Mouse (Mus musculus) layer of hippocampus, postnatal 14 days (tissue): ENCODE data around the gene Col20a1. TPM values are rescaled to one million over a fixed set of nuclear protein-coding genes. Genes with fewer than 3 reads are reported as not detected.
A peak's percentile ranks its signal among the peaks of the same experiment; 100 is the strongest.

Source experiments
- DNase-seq, 2 experiments: peaks; one replicate each; pipeline ENCODE4 v3.0.0; 2021 to 2022; ENCODE audit warnings: low spot score in 2 of 2, mixed read lengths in 1 of 2
- total RNA-seq, 2 experiments: library from RNA; stranded (reverse); gene quantifications; 2 replicates each; pipeline ENCODE4 v1.2.3; 2021

Col20a1 gene
- total RNA-seq, 2 experiments from 2014 or later: 1.5 to 2.6 TPM

DNA sequence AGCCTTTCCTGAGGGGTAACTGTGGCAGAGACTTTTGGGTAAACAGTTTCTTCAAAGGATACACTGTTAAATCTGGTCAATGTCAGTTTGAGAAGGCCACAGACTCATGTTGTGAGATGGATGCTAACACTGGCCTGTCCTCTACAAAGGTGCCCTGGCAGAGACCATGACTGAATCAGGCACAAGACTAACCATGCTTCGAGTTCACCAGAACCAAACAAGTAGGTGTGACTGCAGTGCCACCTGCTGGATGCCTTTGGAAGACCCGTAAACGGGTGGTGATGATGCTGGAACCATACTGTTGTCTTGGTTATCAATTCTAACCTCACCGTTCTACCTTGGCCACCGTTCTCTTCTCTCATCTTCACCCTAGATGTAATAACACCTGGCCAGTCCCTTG, 73.8 kb downstream of the Col20a1 start:
- peak; percentile 88 to 90 for DNase-seq

DNA sequence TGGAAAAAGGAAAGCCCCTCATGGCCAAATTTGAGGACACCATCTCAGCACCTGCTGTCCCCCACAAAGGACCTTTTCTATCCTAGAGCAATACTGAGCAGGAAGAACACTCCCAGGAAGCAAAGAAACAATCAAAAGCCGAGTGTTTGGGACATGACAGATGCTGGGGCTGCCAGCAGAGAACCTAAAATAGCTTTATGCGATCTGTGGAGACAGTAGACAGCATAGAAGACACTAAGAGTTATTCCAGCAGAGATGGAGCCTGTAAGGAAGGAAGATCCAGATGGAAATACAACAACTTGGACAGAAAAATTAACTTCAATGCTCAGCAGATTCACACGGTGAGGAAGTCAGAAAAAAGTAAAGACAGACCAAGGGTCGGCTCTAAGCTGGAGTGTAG, 79.5 kb downstream of the Col20a1 start:
- DNase-seq: no peak

Other genes starting within 250 kb of the Col20a1 start
- under 1 TPM; 0.14 to 0.25 TPM for gene Bhlhe23, start 209.6 kb upstream of the Col20a1 start, total RNA-seq
- 10 to 100 TPM; 63.5 to 65.7 TPM for gene Ythdf1, start 65.6 kb upstream of the Col20a1 start, total RNA-seq
- not detected for gene Birc7, start 57.5 kb upstream of the Col20a1 start, total RNA-seq
- gene Nkain4, start 31.8 kb upstream of the Col20a1 start, total RNA-seq: 10 to 100 TPM; 56.1 to 56.9 TPM
- 100 to 1,000 TPM; 126 to 127 TPM for gene Arfgap1, start 19.3 kb upstream of the Col20a1 start, total RNA-seq
- 10 to 100 TPM; 17.9 to 29.9 TPM for gene Chrna4, start 57.0 kb downstream of the Col20a1 start, total RNA-seq
- 100 to 1,000 TPM; 228 to 235 TPM for gene Kcnq2, start 148.8 kb downstream of the Col20a1 start, total RNA-seq
- 100 to 1,000 TPM; 904 to 919 TPM for gene Eef1a2, start 170.5 kb downstream of the Col20a1 start, total RNA-seq
- 100 to 1,000 TPM; 118 to 135 TPM for gene Ppdpf, start 200.7 kb downstream of the Col20a1 start, total RNA-seq
- not detected for gene Ptk6, start 216.3 kb downstream of the Col20a1 start, total RNA-seq
- under 1 TPM; 0.14 to 0.41 TPM for gene Srms, start 226.7 kb downstream of the Col20a1 start, total RNA-seq
- gene Fndc11, start 233.5 kb downstream of the Col20a1 start, total RNA-seq: not detected